Mouse (Mus musculus) myocyte (in vitro differentiated cells): ENCODE data around the gene Dnah9. TPM values are rescaled to one million over a fixed set of nuclear protein-coding genes. Genes with fewer than 3 reads are reported as not detected.

ENCODE experiments used
- H3K27me3 ChIP-seq: one replicate; pipeline ENCODE4 v1.6.1; 2011; ENCODE audit not compliant: control insufficient read depth, insufficient read depth, insufficient read length
- H3K36me3 ChIP-seq: one replicate; pipeline ENCODE4 v1.6.1; 2011; ENCODE audit not compliant: control insufficient read depth, insufficient read depth
- H3K4me2 ChIP-seq: one replicate; pipeline ENCODE4 v1.6.1; 2011; ENCODE audit warnings: low read depth, control low read depth
- H3K4me3 ChIP-seq: one replicate; pipeline ENCODE4 v1.5.1; 2011; ENCODE audit warnings: mild to moderate bottlenecking, control low read depth, moderate library complexity
- H3K79me2 ChIP-seq: one replicate; pipeline ENCODE4 v1.6.1; 2011; ENCODE audit not compliant: control insufficient read depth, insufficient read depth
- H3ac ChIP-seq: one replicate; pipeline ENCODE4 v1.6.1; 2011; ENCODE audit not compliant: control insufficient read depth, insufficient read length
- CEBPB ChIP-seq: IDR thresholded peaks from 2 replicates; pipeline ENCODE4 v1.6.1; 2011; ENCODE audit warnings: mild to moderate bottlenecking, moderate library complexity; ENCODE audit not compliant: poor library complexity, insufficient read depth, severe bottlenecking
- E2F4 ChIP-seq: IDR thresholded peaks from one replicate; pipeline ENCODE4 v1.6.1; 2011; ENCODE audit warnings: mild to moderate bottlenecking, control low read depth, moderate library complexity; ENCODE audit not compliant: insufficient read depth
- MAX ChIP-seq: IDR thresholded peaks from one replicate; pipeline ENCODE4 v1.6.1; 2011; ENCODE audit warnings: low read depth, mild to moderate bottlenecking, control low read depth
- MYOD1 ChIP-seq, 3 experiments: IDR thresholded peaks; one replicate each; pipeline ENCODE4 v1.6.1; 2011; ENCODE audit warnings: control low read depth in 2 of 3, low read depth in 2 of 3, mild to moderate bottlenecking in 2 of 3, moderate library complexity in 1 of 3; ENCODE audit not compliant: insufficient read length in 2 of 3, control insufficient read depth in 1 of 3
- MYOG ChIP-seq, 3 experiments: IDR thresholded peaks; one replicate each; pipeline ENCODE4 v1.6.1; 2011; ENCODE audit warnings: control low read depth in 2 of 3, low read depth in 2 of 3, mild to moderate bottlenecking in 2 of 3; ENCODE audit not compliant: insufficient read length in 2 of 3, control insufficient read depth in 1 of 3, insufficient read depth in 1 of 3
- POLR2A ChIP-seq: IDR thresholded peaks from one replicate; pipeline ENCODE4 v1.6.1; 2011; ENCODE audit warnings: low read depth, mild to moderate bottlenecking, control low read depth, moderate library complexity; ENCODE audit not compliant: insufficient read length
- POLR2AphosphoS2 ChIP-seq: IDR thresholded peaks from one replicate; pipeline ENCODE4 v1.6.1; 2011; ENCODE audit warnings: low read depth, control low read depth; ENCODE audit not compliant: insufficient read length
- REST ChIP-seq: IDR thresholded peaks from one replicate; pipeline ENCODE4 v1.6.1; 2011; ENCODE audit warnings: mild to moderate bottlenecking, control low read depth, moderate library complexity; ENCODE audit not compliant: insufficient read depth, insufficient read length
- SRF ChIP-seq: IDR thresholded peaks from one replicate; pipeline ENCODE4 v1.6.1; 2011; ENCODE audit warnings: low read depth; ENCODE audit not compliant: control insufficient read depth, insufficient read length
- TCF12 ChIP-seq: IDR thresholded peaks from one replicate; pipeline ENCODE4 v1.6.1; 2011; ENCODE audit warnings: mild to moderate bottlenecking, control low read depth; ENCODE audit not compliant: poor library complexity, insufficient read depth, severe bottlenecking
- TCF3 ChIP-seq: IDR thresholded peaks from one replicate; pipeline ENCODE4 v1.6.1; 2011; ENCODE audit warnings: low read depth, control low read depth; ENCODE audit not compliant: insufficient read length
- USF1 ChIP-seq: IDR thresholded peaks from one replicate; pipeline ENCODE4 v1.6.1; 2011; ENCODE audit warnings: low read depth, mild to moderate bottlenecking, control low read depth, moderate library complexity
- polyA plus RNA-seq: library from polyadenylated mRNA; unstranded; fragments of >200 nt; fragmentation: generic; extraction: Trizol; gene quantifications from one replicate; pipeline ENCODE4 v1.2.1, GENCODE M21; 2012; ENCODE audit warnings: missing spikeins

Gene Dnah9
- polyA plus RNA-seq, 1 experiment: not detected

DNA sequence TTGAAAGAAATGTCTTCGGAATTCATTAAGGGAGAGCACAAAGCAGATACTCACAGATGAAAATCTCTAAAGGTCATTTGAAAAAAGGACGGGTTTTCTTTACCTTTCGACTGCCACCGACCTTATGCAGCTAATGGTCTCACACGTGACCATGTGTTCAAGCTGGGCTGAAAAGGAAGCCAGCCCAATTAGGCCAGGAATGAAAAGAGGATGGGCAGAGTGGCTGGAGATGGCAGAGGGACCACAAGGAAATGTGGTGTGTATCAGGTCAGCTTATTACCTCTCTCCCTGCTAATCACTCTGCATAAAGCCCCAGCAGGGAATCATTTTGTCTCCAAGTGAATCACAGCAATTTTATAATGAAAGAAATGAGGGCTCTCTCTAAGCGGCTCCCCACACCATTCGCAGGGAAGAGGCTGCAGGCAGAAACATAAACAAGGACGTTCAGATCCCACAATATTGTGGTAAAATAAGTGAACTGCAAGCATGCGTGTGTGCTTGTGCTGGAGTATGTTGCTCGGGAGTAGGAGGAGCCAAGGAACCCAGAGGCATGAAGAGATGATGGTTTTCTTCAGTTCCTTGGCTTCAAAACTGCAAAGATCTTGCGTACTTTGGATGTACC, 27.6 kb downstream of the Dnah9 start:
- H3K36me3 ChIP-seq: no peaks in the 10 kb centered on the region

GRCm38 (mm10) chr11:66134826-66135225, 33.5 kb downstream of the Dnah9 start:
- no peaks in the 10 kb centered on the region for H3K27me3 ChIP-seq
- no peak overlapping the region for H3ac ChIP-seq
- no peak overlapping the region for H3K4me3 ChIP-seq
- H3K4me2 ChIP-seq: no peak overlapping the region
- H3K79me2 ChIP-seq: no peaks in the 10 kb centered on the region
- TF ChIP-seq MAX (no peak), POLR2AphosphoS2 (no peak), POLR2A (no peak), REST (no peak), TCF3 (no peak), TCF12 (no peak), MYOD1 (IDR thresholded peaks at IDR 0.05; ENCODE audit: control insufficient read depth in 1 of 3, insufficient read length in 2 of 3, low read depth in 2 of 3) (no peak), USF1 (no peak), SRF (no peak), CEBPB (no peak), E2F4 (no peak)
- H3K36me3 ChIP-seq: no peaks in the 10 kb centered on the region

More for the DNA sequence above, 27.6 kb downstream of the Dnah9 start:
- no peak overlapping the region for H3ac ChIP-seq
- no peak for TF ChIP-seq POLR2AphosphoS2
- no peak for TF ChIP-seq POLR2A
- TF ChIP-seq MAX: no peak
- TF ChIP-seq MYOG (IDR thresholded peaks at IDR 0.05; ENCODE audit: control insufficient read depth in 1 of 3, insufficient read depth in 1 of 3, insufficient read length in 2 of 3, low read depth in 2 of 3): no peak
- no peak for TF ChIP-seq SRF
- TF ChIP-seq E2F4: no peak
- no peak for TF ChIP-seq TCF12
- no peak for TF ChIP-seq REST
- TF ChIP-seq USF1: no peak
- no peak for TF ChIP-seq MYOD1 (IDR thresholded peaks at IDR 0.05; ENCODE audit: control insufficient read depth in 1 of 3, insufficient read length in 2 of 3, low read depth in 2 of 3)
- no peaks in the 10 kb centered on the region for H3K79me2 ChIP-seq
- H3K27me3 ChIP-seq: no peaks in the 10 kb centered on the region
- H3K4me3 ChIP-seq: no peak overlapping the region
- no peak overlapping the region for H3K4me2 ChIP-seq

DNA sequence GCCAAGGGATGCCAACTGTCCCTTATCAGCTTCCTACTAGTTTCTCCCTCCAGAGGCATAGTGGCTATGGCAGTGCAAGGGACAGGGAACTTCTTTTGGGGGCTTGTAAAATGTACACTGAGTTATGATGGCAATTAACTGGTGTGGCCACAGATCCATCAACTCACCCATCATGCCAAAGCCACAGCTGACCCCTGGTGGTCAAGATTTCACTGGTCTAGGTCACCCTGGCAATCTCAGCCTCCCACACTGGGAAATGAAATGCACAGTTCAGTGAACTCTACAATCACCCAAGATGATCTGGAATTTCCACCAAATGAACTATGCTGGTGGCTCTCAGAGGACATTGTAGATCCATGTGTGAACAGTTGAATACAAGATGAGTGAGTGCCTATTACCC, 42.2 kb downstream of the Dnah9 start:
- H3K4me3 ChIP-seq: no peak overlapping the region
- no peak overlapping the region for H3K4me2 ChIP-seq
- H3K36me3 ChIP-seq: no peaks in the 10 kb centered on the region
- H3K27me3 ChIP-seq: no peaks in the 10 kb centered on the region
- no peaks in the 10 kb centered on the region for H3K79me2 ChIP-seq
- TF ChIP-seq E2F4: no peak
- no peak for TF ChIP-seq TCF3
- TF ChIP-seq POLR2A: no peak
- no peak for TF ChIP-seq CEBPB
- no peak for TF ChIP-seq TCF12
- no peak for TF ChIP-seq SRF
- no peak for TF ChIP-seq REST
- no peak for TF ChIP-seq MYOD1 (IDR thresholded peaks at IDR 0.05; ENCODE audit: control insufficient read depth in 1 of 3, insufficient read length in 2 of 3, low read depth in 2 of 3)
- no peak for TF ChIP-seq USF1
- TF ChIP-seq MAX: no peak
- H3ac ChIP-seq: no peak overlapping the region

- Histone ChIP-seq H3K79me2 (no peaks in the 10 kb centered on the region), H3K4me3 (no peak overlapping the region), H3K4me2 (no peak overlapping the region), H3K36me3 (no peaks in the 10 kb centered on the region), H3ac (no peak overlapping the region), H3K27me3 (no peaks in the 10 kb centered on the region)
- TF ChIP-seq MYOD1 (IDR thresholded peaks at IDR 0.05; ENCODE audit: control insufficient read depth in 1 of 3, insufficient read length in 2 of 3, low read depth in 2 of 3) (no peak), MAX (no peak), TCF12 (no peak), USF1 (no peak), TCF3 (no peak), E2F4 (no peak), CEBPB (no peak), MYOG (IDR thresholded peaks at IDR 0.05; ENCODE audit: control insufficient read depth in 1 of 3, insufficient read depth in 1 of 3, insufficient read length in 2 of 3, low read depth in 2 of 3) (no peak), POLR2A (no peak), SRF (no peak), REST (no peak), POLR2AphosphoS2 (no peak)
These were observed 43.9 kb downstream of the Dnah9 start for GRCm38 (mm10) chr11:66124496-66124895.

GRCm38 (mm10) chr11:66122017-66122416, 46.3 kb downstream of the Dnah9 start:
- Histone ChIP-seq H3K36me3 (no peaks in the 10 kb centered on the region), H3K79me2 (no peaks in the 10 kb centered on the region), H3K4me2 (no peak overlapping the region), H3K27me3 (no peaks in the 10 kb centered on the region), H3K4me3 (no peak overlapping the region), H3ac (no peak overlapping the region)
- TF ChIP-seq SRF: no peak
- TF ChIP-seq MAX: no peak
- no peak for TF ChIP-seq POLR2AphosphoS2
- no peak for TF ChIP-seq USF1
- no peak for TF ChIP-seq MYOD1 (IDR thresholded peaks at IDR 0.05; ENCODE audit: control insufficient read depth in 1 of 3, insufficient read length in 2 of 3, low read depth in 2 of 3)
- TF ChIP-seq POLR2A: no peak
- TF ChIP-seq TCF12: no peak
- TF ChIP-seq CEBPB: no peak
- TF ChIP-seq MYOG (IDR thresholded peaks at IDR 0.05; ENCODE audit: control insufficient read depth in 1 of 3, insufficient read depth in 1 of 3, insufficient read length in 2 of 3, low read depth in 2 of 3): no peak
- TF ChIP-seq REST: no peak
- no peak for TF ChIP-seq TCF3
- no peak for TF ChIP-seq E2F4
